Mouse (Mus musculus): ENCODE data around the gene Tex2. TPM values are rescaled to one million over a fixed set of nuclear protein-coding genes. Genes with fewer than 3 reads are reported as not detected.

Gene Tex2
- polyA plus RNA-seq, 1 experiment from 2014 or later: 7.4 TPM

DNA sequence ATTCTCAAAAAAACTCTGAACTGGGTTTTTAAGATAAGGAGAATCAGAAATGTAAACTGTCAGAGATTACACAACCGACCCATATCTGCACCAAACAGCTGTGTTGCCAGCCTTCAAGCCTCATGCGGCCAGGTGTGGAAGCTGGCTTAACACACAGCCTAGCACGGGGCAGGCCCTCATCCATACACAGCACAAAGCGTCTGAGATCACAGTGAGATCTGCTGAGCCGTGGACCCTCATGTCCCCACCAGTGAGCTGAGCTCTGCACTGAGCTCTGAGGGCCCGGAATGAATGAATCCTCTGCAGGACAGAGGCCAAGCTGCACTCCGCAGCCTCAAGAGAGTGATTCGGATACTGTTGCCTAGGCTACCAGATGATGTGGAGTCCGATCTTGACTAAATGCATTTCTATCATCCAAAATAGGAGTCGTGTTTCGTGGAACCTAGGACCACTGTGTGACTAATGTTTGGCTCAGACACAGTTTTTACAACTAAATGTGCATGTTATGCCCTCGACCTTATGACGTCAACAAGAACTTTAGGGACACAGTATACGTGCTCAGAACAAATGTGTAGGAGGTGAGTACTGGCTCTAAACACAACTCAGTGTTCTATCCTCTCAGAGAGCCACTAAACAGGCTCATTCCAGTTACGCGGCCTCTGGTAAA, 98.0 kb downstream of the Tex2 start:
- Histone ChIP-seq H3K4me2 (ENCODE audit: low read depth, low read length) (no peak overlapping the region), H3K4me3 (ENCODE audit: low read depth, low read length) (no peak overlapping the region), H3K36me3 (replicated peaks; ENCODE audit: control insufficient read depth, insufficient read depth, low read depth, low read length) (no peaks in the 10 kb centered on the region; the same call in 1 of the 2 replicates), H3K9me3 (replicated peaks; ENCODE audit: control insufficient read depth, low read length) (no peaks in the 10 kb centered on the region), H3K9ac (replicated peaks; ENCODE audit: low read length) (no peak overlapping the region), H3K27ac (replicated peaks; ENCODE audit: low read depth, low read length) (no peak overlapping the region), H3K4me1 (ENCODE audit: control insufficient read depth, insufficient read depth, low read length) (peaks cover 3% of the 10 kb centered on the region), H3K27me3 (ENCODE audit: control insufficient read depth, insufficient read depth, low read length) (no peaks in the 10 kb centered on the region)
- ATAC-seq (replicated peaks; ENCODE audit: insufficient number of reproducible peaks, low FRiP score, low TSS enrichment, low read depth) (peak; percentile 63; the same call in 1 of the 2 replicates), DNase-seq (ENCODE audit: low spot score) (no peak)
- 73% methylated on average over 16 of the region's 16 CpGs for WGBS

DNA sequence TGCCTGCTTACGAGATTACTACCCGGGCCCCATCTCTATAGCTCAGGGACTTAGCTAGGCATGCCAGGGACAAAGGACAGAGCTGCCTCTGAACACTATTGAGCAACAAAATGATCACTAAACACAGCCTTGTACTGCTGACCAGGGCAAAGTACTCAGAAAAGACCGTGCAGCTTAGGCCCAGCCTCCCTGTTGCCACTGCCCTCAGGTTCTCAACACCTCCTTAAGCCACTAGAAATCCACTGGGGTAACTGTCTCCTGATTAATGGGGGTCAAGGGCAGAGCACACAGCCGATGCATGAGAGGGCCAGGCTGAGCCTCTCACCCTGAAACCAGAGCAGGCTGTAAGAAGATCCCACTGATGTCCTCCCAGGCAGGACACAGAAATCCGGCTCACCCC, 98.8 kb downstream of the Tex2 start:
- no peaks in the 10 kb centered on the region for H3K27me3 ChIP-seq (ENCODE audit: control insufficient read depth, insufficient read depth, low read length)
- no peak overlapping the region for H3K4me2 ChIP-seq (ENCODE audit: low read depth, low read length)
- no peak overlapping the region; the same call in 1 of the 2 replicates for H3K9ac ChIP-seq (replicated peaks; ENCODE audit: low read length)
- no peaks in the 10 kb centered on the region for H3K9me3 ChIP-seq (replicated peaks; ENCODE audit: control insufficient read depth, low read length)
- ATAC-seq (replicated peaks; ENCODE audit: insufficient number of reproducible peaks, low FRiP score, low TSS enrichment, low read depth): no peak
- WGBS: 41% methylated on average over 5 of the region's 5 CpGs
- no peak for DNase-seq (ENCODE audit: low spot score)
- H3K4me3 ChIP-seq (ENCODE audit: low read depth, low read length): no peak overlapping the region
- peaks cover 3% of the 10 kb centered on the region for H3K4me1 ChIP-seq (ENCODE audit: control insufficient read depth, insufficient read depth, low read length)
- H3K27ac ChIP-seq (replicated peaks; ENCODE audit: low read depth, low read length): 0 out of 2 replicates have a peak overlapping the region, but pooled peaks have one; percentile 17
- no peaks in the 10 kb centered on the region; the same call in 1 of the 2 replicates for H3K36me3 ChIP-seq (replicated peaks; ENCODE audit: control insufficient read depth, insufficient read depth, low read depth, low read length)

DNA sequence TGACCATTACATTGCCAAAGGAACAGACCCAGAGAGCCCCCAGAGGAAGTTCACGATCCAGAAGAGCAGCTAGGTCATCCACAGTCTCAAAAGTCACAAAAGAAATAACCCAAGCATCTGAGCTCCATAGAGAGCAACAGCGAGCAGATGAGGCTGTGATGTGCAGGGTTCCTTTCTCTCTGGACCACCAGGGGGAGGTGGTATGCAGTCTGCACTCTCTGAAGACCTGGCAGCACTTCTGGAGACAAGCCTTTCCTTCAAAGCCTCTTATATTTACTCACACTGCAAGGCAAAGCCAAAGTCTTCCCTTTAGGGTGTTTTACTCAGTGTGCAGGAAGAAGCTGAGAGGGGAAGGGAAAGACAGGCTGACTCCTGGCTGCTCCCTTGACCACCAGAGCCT, 100.1 kb downstream of the Tex2 start:
- Histone ChIP-seq H3K4me2 (ENCODE audit: low read depth, low read length) (no peak overlapping the region), H3K27me3 (ENCODE audit: control insufficient read depth, insufficient read depth, low read length) (no peaks in the 10 kb centered on the region), H3K4me1 (ENCODE audit: control insufficient read depth, insufficient read depth, low read length) (no peaks in the 10 kb centered on the region; the same call in 1 of the 2 replicates), H3K9ac (replicated peaks; ENCODE audit: low read length) (no peak overlapping the region), H3K9me3 (replicated peaks; ENCODE audit: control insufficient read depth, low read length) (no peaks in the 10 kb centered on the region), H3K27ac (replicated peaks; ENCODE audit: low read depth, low read length) (no peak overlapping the region), H3K4me3 (ENCODE audit: low read depth, low read length) (no peak overlapping the region), H3K36me3 (replicated peaks; ENCODE audit: control insufficient read depth, insufficient read depth, low read depth, low read length) (no peaks in the 10 kb centered on the region; the same call in 1 of the 2 replicates)
- peak; percentile 56 for DNase-seq (ENCODE audit: low spot score)
- no peak for ATAC-seq (replicated peaks; ENCODE audit: insufficient number of reproducible peaks, low FRiP score, low TSS enrichment, low read depth)
- WGBS: 41% methylated on average over 2 of the region's 2 CpGs

DNA sequence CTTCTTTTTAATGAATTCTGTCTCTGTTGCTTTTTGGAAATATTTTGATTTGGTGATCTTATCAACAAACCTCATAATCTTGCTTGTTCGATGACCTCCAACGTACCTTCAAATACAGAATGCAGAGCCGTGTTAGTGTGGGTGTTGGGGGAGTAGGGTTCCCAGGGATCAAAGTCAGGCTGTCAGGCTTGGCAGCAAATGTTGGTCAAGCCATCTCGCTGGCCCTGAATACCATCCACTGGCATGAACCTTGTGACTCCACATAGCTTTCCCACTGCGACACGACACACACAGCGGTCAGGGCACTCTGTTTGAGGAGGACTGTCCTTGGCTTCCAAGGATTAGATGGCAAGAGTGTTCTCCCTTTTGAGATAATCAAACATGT, 101.2 kb downstream of the Tex2 start:
- H3K4me2 ChIP-seq (ENCODE audit: low read depth, low read length): no peak overlapping the region
- DNase-seq (ENCODE audit: low spot score) (no peak), ATAC-seq (replicated peaks; ENCODE audit: insufficient number of reproducible peaks, low FRiP score, low TSS enrichment, low read depth) (no peak)
- H3K4me3 ChIP-seq (ENCODE audit: low read depth, low read length): no peak overlapping the region
- no peak overlapping the region for H3K9ac ChIP-seq (replicated peaks; ENCODE audit: low read length)
- no peaks in the 10 kb centered on the region; the same call in 1 of the 2 replicates for H3K36me3 ChIP-seq (replicated peaks; ENCODE audit: control insufficient read depth, insufficient read depth, low read depth, low read length)
- 94% methylated on average over 7 of the region's 7 CpGs for WGBS
- no peaks in the 10 kb centered on the region; the same call in 1 of the 2 replicates for H3K4me1 ChIP-seq (ENCODE audit: control insufficient read depth, insufficient read depth, low read length)
- no peak overlapping the region for H3K27ac ChIP-seq (replicated peaks; ENCODE audit: low read depth, low read length)
- H3K9me3 ChIP-seq (replicated peaks; ENCODE audit: control insufficient read depth, low read length): no peaks in the 10 kb centered on the region
- H3K27me3 ChIP-seq (ENCODE audit: control insufficient read depth, insufficient read depth, low read length): no peaks in the 10 kb centered on the region

- ATAC-seq (replicated peaks; ENCODE audit: insufficient number of reproducible peaks, low FRiP score, low TSS enrichment, low read depth) (no peak), DNase-seq (ENCODE audit: low spot score) (no peak)
- Histone ChIP-seq H3K9me3 (replicated peaks; ENCODE audit: control insufficient read depth, low read length) (no peaks in the 10 kb centered on the region), H3K4me2 (ENCODE audit: low read depth, low read length) (no peak overlapping the region), H3K36me3 (replicated peaks; ENCODE audit: control insufficient read depth, insufficient read depth, low read depth, low read length) (no peaks in the 10 kb centered on the region; the same call in 1 of the 2 replicates), H3K9ac (replicated peaks; ENCODE audit: low read length) (no peak overlapping the region), H3K4me1 (ENCODE audit: control insufficient read depth, insufficient read depth, low read length) (no peaks in the 10 kb centered on the region; the same call in 1 of the 2 replicates), H3K4me3 (ENCODE audit: low read depth, low read length) (no peak overlapping the region), H3K27ac (replicated peaks; ENCODE audit: low read depth, low read length) (no peak overlapping the region), H3K27me3 (ENCODE audit: control insufficient read depth, insufficient read depth, low read length) (no peaks in the 10 kb centered on the region)
- WGBS: 90% methylated on average over 14 of the region's 14 CpGs
Measured at GRCm38 (mm10) chr11:106511236-106512005, 101.8 kb downstream of the Tex2 start.

DNA sequence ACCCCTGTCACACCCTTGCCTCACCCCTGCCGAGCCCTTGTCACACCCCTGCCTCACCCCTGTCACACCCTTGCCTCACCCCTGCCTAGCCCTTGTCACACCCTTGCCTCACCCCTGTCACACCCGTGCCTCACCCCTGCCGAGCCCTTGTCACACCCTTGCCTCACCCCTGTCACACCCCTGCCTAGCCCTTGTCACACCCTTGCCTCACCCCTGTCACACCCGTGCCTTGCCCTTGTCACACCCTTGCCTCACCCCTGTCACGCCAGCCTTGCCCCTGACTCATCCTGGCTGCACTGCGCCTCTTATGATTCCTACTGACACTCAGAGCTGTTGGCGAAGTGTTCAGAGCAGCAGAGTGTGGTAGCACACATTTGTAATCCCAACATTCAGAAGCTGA, 105.6 kb downstream of the Tex2 start:
- H3K27ac ChIP-seq (replicated peaks; ENCODE audit: low read depth, low read length): no peak overlapping the region
- no peaks in the 10 kb centered on the region for H3K27me3 ChIP-seq (ENCODE audit: control insufficient read depth, insufficient read depth, low read length)
- H3K4me1 ChIP-seq (ENCODE audit: control insufficient read depth, insufficient read depth, low read length): no peaks in the 10 kb centered on the region
- no peak overlapping the region for H3K4me2 ChIP-seq (ENCODE audit: low read depth, low read length)
- H3K9me3 ChIP-seq (replicated peaks; ENCODE audit: control insufficient read depth, low read length): no peaks in the 10 kb centered on the region
- 90% methylated on average over 7 of the region's 7 CpGs for WGBS
- no peak for ATAC-seq (replicated peaks; ENCODE audit: insufficient number of reproducible peaks, low FRiP score, low TSS enrichment, low read depth)
- no peak for DNase-seq (ENCODE audit: low spot score)
- no peaks in the 10 kb centered on the region; the same call in 1 of the 2 replicates for H3K36me3 ChIP-seq (replicated peaks; ENCODE audit: control insufficient read depth, insufficient read depth, low read depth, low read length)
- H3K4me3 ChIP-seq (ENCODE audit: low read depth, low read length): no peak overlapping the region
- H3K9ac ChIP-seq (replicated peaks; ENCODE audit: low read length): no peak overlapping the region

DNA sequence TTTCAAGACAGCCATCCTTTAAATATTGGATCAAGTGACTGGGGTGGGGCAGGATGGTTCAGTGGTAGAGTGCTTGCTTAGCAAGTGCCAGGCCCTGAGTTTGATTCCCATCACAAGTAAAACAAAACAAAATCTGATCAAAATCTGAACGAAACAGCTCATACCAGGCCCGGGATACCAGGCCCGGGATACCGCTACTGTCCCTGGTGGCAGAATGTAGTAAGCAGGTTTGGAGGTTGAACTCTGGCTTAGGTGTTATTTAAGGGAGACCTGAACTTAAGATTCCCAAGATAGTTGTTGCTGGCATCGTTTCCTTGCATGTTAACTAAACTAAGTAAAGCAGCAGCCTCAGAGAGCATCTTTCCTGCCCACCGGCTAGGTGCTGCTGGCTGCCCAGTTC, 107.0 kb downstream of the Tex2 start:
- Histone ChIP-seq H3K36me3 (replicated peaks; ENCODE audit: control insufficient read depth, insufficient read depth, low read depth, low read length) (no peaks in the 10 kb centered on the region), H3K4me1 (ENCODE audit: control insufficient read depth, insufficient read depth, low read length) (no peaks in the 10 kb centered on the region), H3K4me3 (ENCODE audit: low read depth, low read length) (no peak overlapping the region), H3K27me3 (ENCODE audit: control insufficient read depth, insufficient read depth, low read length) (no peaks in the 10 kb centered on the region), H3K9ac (replicated peaks; ENCODE audit: low read length) (no peak overlapping the region), H3K4me2 (ENCODE audit: low read depth, low read length) (no peak overlapping the region), H3K27ac (replicated peaks; ENCODE audit: low read depth, low read length) (no peak overlapping the region; the same call in 1 of the 2 replicates), H3K9me3 (replicated peaks; ENCODE audit: control insufficient read depth, low read length) (no peaks in the 10 kb centered on the region)
- ATAC-seq (replicated peaks; ENCODE audit: insufficient number of reproducible peaks, low FRiP score, low TSS enrichment, low read depth) (no peak), DNase-seq (ENCODE audit: low spot score) (no peak)
- 86% methylated on average over 6 of the region's 6 CpGs for WGBS

- H3K36me3 ChIP-seq (replicated peaks; ENCODE audit: control insufficient read depth, insufficient read depth, low read depth, low read length): no peaks in the 10 kb centered on the region
- H3K9me3 ChIP-seq (replicated peaks; ENCODE audit: control insufficient read depth, low read length): no peaks in the 10 kb centered on the region
- no peak overlapping the region for H3K27ac ChIP-seq (replicated peaks; ENCODE audit: low read depth, low read length)
- no peak overlapping the region for H3K4me2 ChIP-seq (ENCODE audit: low read depth, low read length)
- no peaks in the 10 kb centered on the region for H3K27me3 ChIP-seq (ENCODE audit: control insufficient read depth, insufficient read depth, low read length)
- H3K9ac ChIP-seq (replicated peaks; ENCODE audit: low read length): no peak overlapping the region
- H3K4me1 ChIP-seq (ENCODE audit: control insufficient read depth, insufficient read depth, low read length): no peaks in the 10 kb centered on the region
- ATAC-seq (replicated peaks; ENCODE audit: insufficient number of reproducible peaks, low FRiP score, low TSS enrichment, low read depth): no peak
- no peak for DNase-seq (ENCODE audit: low spot score)
- H3K4me3 ChIP-seq (ENCODE audit: low read depth, low read length): no peak overlapping the region
Measured at GRCm38 (mm10) chr11:106504129-106504528, 109.1 kb downstream of the Tex2 start.
